16 mouse cellular contexts compared by ENCODE assay signal in the genomic region with DNA sequence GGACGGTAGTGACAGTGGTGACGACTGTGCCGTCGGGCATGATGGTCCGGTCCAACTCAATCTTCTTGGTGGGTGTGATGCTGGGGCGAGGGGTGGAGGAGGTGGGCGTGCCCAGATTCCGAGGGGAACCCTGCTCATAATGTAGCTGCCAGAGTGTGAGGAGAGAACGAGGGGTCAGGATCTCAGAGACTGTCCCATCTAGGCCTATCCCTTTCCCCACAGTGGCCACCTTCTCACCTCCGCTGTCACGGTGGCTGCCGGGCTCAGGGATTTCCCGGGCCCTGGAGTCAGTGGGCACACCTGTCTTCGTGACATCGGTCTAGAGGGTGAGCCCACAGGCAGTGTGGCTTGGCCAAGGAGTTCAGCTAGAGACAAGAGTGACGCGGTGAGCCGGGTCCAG.
"Had no signal": no experiment of that assay in that cellular context is flagged by ENCODE, and none has a peak within 500 bp of the region (broad histone marks: within the 10 kb centered on the region; RNA-seq: fewer than 3 reads in every experiment).

No protein-coding gene starts in this region.

- H3K9ac ChIP-seq: lung, embryonic 14.5 days; midbrain, embryonic 13.5 days; midbrain, embryonic 15.5 days; neural tube, embryonic 13.5 days; neural tube, embryonic 15.5 days had no signal

- H3K27me3 ChIP-seq: neural tube, embryonic 13.5 days; neural tube, embryonic 15.5 days had no signal

- H3K27ac ChIP-seq: midbrain, embryonic 10.5 days; midbrain, embryonic 13.5 days; midbrain, embryonic 15.5 days; neural tube, embryonic 13.5 days; neural tube, embryonic 15.5 days had no signal

- H3K4me2 ChIP-seq: lung, embryonic 14.5 days; midbrain, embryonic 13.5 days; midbrain, embryonic 15.5 days; neural tube, embryonic 13.5 days; neural tube, embryonic 15.5 days had no signal

- H3K9me3 ChIP-seq: midbrain, embryonic 10.5 days; midbrain, embryonic 13.5 days; midbrain, embryonic 15.5 days; neural tube, embryonic 13.5 days; neural tube, embryonic 15.5 days had no signal

- ATAC-seq: midbrain, embryonic 13.5 days; midbrain, embryonic 15.5 days had no signal

- DNase-seq: lung, adult 18-20 months; lung, embryonic 14.5 days; lung, postnatal 10 days; right cerebral cortex, adult 18-20 months; right cerebral cortex, postnatal 25 days; right cerebral cortex, postnatal 4 days; spleen, adult 18-20 months; thymus, adult 18-20 months; thymus, postnatal 14 days; thymus, postnatal 36 days had no signal

- H3K4me3 ChIP-seq: midbrain, embryonic 10.5 days; midbrain, embryonic 13.5 days; midbrain, embryonic 15.5 days; myocyte; neural tube, embryonic 13.5 days; neural tube, embryonic 15.5 days had no signal
